Mouse (Mus musculus): ENCODE results near the gene Rora.

DNA sequence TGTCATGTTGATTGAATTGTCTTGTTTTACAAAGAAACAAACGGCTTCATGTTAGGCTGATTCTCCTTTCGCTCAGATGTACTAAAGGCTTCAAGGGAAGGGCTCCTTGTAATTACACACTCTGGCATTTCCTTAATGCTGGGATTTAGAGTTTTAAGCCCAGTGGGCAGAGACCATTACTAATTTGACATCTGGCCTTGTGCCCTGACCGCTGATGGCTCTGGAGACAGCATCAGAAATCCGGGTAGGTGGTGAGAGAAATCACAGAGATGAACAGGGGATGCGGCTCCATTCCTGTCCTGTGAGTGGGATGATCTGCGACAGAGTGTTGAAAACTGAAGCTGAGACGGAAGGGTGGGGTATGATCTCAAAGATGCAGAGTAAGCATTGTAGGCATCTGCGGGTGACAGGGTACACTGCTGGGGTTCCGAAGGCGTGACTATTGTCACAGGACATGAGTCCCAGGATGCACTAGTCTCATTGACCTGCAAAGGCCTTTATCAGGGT, 259.7 kb downstream of the Rora start:
- no peak for TF ChIP-seq CTCF (IDR thresholded peaks at IDR 0.05; ENCODE audit: low read depth, low read length)
- no peak for TF ChIP-seq POLR2A (IDR thresholded peaks at IDR 0.05; ENCODE audit: extremely low read depth, insufficient read depth, low read length)
